Mouse (Mus musculus) left cerebral cortex, postnatal 25 days (tissue): ENCODE results near the gene Abr. TPM values are rescaled to one million over a fixed set of nuclear protein-coding genes. Genes with fewer than 3 reads are reported as not detected.

Source experiments
- DNase-seq, 2 experiments: peaks; one replicate each; pipeline ENCODE4 v3.0.0; 2022; ENCODE audit warnings: low spot score in 2 of 2, mixed read lengths in 1 of 2
- intact Hi-C: fragments of 180-260 bp; cut with DNase I; formaldehyde crosslinking; loops from one replicate; pipeline ENCODE4 v1.15.1; 2025
- total RNA-seq, 2 experiments: library from RNA; stranded (reverse); gene quantifications; 2 replicates each; pipeline ENCODE4 v1.2.3; 2021

Abr gene
- total RNA-seq, 2 experiments from 2014 or later = 458 to 459 TPM

DNA sequence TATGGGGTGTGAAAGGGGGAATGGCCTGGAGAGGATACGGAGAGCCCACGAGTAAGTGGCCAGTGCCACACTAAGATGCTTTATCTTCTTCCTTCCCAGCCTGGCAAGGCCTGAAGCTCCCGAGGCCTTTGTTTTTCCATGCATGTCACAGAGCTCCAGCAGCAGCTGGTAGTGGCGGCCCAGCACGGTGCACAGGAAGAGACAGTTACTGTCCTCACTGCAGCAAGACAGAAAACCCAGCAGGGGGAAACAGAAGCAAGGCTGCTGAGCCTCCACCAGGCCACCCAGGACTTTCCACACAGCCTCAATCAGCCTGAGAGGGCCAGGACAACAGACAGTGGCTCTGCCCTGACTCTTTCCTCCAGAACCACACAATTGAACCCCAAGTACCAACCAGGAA, 118.1 kb downstream of the Abr start:
- no peak for DNase-seq
- intact Hi-C loops = loop anchor here (2.0 kb wide), 1 partner anchor 143 kb away; no protein-coding TSS in a partner anchor

DNA sequence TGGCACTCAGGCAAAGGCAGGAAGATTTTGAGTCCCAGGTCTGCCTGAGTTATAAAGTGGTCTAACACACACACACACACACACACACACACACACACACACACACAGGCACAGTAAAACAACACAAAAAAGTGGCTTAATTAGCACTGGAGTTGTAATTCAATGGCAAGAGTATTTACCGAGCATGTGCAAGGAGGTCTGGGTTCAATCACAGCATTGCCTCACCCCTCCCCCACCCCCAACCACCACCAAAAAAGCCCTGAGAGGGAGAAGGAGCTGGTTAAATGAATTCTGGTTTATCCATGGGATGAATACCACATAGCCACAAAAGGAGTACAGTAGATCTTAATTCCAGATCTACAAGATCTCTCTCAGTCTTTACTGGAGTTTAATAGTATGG, 122.1 kb downstream of the Abr start:
- no peak for DNase-seq
- intact Hi-C loops = no loop called here

DNA sequence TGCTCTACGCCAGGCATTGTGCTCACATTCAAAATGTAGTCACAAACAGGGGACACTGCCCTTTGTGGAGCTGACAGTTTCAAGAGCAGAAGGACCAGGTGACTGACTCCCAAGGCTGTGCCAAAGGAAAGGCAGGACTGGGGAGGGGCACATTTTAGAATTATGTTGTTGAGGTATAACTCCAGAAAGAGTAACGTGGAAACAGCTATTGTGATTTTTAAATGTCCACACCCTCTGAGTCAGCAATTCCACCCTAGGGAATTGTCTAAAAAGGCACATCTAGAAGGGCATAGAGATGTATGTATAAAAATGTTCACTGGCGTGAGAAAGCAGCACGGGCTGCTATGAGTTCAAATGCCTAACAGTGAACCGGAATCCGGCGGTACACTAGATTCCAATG, 122.5 kb downstream of the Abr start:
- no peak for DNase-seq
- intact Hi-C loops = no loop called here

DNA sequence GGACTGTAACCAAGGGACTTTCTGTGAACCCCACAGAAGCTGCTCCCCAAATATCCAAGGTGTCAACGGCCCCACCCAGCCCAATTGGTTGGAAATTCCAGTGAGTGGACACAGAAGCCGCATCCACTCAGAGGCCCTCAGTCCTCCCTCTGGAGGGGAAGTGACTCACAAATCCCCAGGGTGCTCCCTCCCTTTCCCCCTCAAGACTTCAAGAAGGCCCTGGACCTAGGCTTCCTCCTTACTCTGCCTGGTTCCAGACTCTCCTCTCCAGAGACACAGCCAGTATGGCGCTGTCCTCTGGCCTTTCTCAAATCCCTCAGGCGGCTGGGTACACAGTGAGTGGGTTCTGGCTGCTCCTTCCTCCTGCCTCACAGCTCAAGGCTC, 124.4 kb downstream of the Abr start:
- intact Hi-C loops = no loop called here
- DNase-seq = no peak

DNA sequence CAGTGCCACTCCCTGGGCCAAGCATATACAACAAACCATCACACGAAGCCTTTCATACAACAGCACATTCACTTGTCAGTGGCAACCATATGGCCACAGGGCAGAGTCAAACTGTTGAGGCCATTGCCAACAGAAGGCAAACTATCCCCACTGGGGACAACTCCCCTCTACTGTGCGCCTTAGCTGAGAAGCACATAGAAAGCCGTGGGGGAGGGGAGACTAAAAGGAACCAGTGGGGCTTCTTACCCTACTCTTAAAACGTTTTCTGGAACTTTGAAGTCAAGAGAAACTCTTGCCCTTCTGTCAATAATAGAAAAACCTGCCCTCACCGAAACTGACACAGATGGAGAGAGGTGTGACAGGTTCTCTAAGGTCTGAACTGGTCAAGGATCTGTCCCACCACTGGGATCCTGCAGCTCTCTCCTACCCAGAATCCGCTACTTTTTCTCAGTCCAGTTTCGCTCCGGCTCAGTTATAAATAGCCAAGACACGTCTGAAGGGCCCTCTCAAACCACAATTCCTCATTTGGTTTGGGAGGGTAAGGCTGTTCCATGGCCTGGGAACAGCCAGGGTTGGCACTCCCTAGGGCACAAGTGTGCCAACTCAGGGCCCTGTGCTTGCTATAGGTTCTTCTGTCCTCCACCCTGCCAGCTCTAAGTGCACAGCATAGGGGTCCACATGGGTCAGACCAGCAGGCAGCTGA, 124.9 kb downstream of the Abr start:
- no peak for DNase-seq
- intact Hi-C loops = no loop called here

GRCm38 (mm10) chr11:76496086-76496771, 125.9 kb downstream of the Abr start:
- intact Hi-C loops = no loop called here
- no peak for DNase-seq

DNA sequence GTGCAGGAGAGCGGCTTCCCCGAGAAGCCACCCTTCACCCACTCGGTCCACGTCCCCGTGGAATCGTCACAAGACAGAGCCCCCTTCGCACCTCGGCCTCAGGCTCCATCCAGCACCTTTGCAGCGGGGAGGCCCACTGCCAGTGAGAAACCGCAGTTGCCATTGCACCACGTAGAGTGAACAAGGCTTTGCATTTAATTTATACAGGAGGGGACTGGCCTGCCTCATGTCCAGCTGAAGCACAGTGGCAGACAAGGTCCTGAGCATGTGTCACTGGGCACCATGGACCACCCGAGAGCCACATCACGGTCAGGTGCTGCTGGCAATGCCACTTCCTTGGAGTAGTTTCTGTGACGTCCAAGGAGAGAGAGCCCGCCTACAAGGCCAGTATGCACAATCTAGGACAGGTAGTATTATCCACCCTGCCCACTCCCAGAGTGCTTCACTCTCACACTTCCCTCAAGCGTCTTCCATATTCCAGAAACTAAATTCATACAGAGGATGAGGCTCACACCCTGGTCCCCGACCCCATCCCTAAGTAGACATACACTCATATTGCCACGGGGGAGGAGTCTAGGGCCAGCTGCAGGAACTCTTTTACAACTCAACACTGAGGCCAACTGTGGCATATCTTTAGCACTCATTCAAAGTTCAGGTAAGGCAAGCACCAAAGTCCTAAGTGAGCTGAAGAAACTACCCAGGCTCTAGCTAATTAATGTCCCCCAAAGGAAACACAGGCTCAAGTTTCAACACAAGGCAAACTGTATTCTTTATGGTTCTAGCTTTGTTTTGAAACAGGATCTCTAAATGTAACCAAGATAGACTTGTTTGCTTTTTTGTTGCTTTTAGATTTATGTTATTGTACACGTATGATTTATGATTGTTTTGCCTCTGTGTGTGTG, 126.7 kb downstream of the Abr start:
- DNase-seq = no peak

DNA sequence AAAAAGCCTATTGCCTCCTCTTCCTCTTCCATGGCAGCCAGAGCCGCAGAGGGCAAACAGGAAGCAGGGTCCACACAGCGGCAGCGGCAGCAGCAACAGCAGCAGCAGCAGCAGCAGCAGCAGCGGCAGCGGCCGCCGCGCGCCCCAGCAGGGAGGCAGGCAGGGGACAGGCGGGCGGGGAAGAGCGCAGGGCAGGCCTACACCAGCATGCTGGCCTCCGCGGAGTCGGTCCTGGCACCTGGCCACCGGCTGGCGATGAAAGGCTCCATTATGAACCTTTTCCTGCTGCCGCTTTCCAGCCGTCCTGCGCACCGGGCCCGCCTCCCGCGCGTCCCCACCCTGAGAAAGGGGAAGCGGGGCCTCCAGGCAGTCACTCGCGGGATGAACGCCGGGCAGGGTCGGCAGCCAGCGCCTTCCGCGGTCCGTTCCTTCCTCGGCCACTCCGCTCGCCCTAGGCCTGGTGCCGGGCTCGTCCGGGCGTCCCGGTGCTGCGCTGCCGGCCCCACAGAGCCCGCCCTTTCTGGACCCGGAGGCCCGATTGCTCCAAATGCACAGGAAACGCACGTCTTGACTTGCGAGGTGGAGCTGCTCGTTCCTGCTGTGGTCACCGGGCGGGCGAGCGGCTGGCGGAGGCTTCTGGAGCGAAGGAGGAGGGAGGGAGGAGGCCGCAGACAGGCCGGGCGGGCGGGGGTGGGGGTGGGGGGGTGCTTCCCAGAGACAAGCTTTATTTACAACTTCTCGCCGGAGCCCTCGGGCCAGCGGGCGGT, 127.6 kb downstream of the Abr start:
- intact Hi-C loops = loop anchor here (5.0 kb wide), 1 partner anchor 37 kb away; no protein-coding TSS in a partner anchor
- DNase-seq = peak; percentile 76 to 82

More for the DNA sequence above, 126.7 kb downstream of the Abr start:
- intact Hi-C loops = no loop called here

- no peak for DNase-seq
- intact Hi-C loops = loop anchor here (5.0 kb wide), 1 partner anchor 37 kb away; no protein-coding TSS in a partner anchor
Measured at GRCm38 (mm10) chr11:76493811-76494274, 128.3 kb downstream of the Abr start.

DNA sequence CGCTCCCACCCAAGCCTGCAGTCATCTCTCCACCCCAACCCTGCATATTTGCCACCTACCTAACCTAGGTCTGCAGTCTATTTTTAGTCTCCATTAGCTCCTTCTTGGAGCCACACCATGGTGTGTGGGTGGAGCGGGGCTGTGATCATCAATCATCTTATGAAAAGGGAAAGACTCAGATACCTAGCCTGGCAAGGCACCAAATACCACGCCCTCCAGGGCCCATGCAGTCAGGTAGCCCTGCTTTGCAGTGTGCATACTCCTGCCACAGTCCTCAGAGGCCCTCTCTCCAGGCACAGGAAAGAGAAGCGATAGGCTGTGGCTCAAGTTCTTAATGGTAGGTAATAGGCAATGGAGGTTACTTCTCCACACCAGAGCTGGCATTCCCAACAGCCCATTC, 128.9 kb downstream of the Abr start:
- no peak for DNase-seq
- intact Hi-C loops = loop anchor here (5.0 kb wide), 1 partner anchor 36 kb away; no protein-coding TSS in a partner anchor

DNA sequence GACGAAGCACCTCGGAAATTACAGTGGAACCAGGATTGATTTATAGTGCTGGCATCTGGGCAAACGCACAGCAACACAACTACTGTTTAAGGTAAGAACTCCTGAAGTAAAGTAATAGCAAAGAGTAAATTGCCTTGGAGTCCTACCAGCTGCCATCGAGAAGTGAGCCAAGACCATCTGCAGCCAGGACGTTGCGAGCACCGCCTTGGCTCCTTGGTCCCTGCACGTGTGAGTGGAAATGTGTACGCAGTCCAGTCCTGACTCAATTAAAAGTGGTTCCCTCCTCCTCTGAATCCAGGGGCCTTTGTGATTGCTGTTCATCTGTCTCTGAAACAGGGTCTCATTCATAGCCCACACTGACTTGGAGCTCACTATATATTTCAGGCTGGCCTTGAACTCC, 130.3 kb downstream of the Abr start:
- no peak for DNase-seq
- intact Hi-C loops = loop anchor here (5.0 kb wide), 1 partner anchor 35 kb away; no protein-coding TSS in a partner anchor

- intact Hi-C loops = no loop called here
- DNase-seq = no peak
Measured at GRCm38 (mm10) chr11:76489407-76489806, 132.7 kb downstream of the Abr start.

DNA sequence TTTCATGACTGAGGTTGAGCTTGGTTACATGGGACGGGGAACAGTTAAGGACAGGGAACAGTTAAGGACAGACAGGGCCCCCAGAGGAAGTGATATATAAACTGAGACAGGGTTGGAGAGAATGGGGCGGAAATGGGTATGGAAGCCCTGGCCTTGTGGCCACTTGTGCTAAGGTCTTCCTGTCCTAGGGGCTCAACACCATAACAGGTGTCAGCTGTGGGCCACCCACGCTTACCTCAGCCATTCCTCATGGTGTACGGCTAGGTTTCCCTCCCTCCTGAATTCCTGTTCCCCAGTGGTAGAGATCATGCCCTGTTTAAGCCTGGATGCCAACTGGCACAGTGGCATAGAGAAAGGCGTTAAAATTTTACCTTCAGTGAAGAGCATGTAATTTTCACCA, 135.1 kb downstream of the Abr start:
- intact Hi-C loops = no loop called here

DNA sequence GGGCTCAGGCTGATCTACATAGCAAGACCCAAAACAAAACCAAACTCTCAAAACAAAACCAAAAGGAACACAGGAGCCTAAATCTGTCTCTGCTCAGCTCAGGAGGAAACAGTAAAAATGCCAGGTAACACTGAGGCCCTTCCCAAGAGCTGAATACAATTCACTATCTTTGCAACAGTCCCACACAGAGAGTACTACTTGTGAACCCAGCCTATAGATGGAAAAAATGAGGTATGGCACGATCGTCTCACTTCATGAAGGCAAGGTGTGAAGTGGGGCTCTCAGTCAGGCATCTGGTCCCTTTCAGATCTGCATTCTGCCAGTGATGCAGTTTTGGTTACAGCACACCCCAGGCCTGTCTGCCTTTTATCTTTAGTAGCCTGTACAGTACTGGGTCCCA, 138.1 kb downstream of the Abr start:
- intact Hi-C loops = no loop called here
- no peak for DNase-seq

More for the DNA sequence above, 135.1 kb downstream of the Abr start:
- DNase-seq = no peak

- DNase-seq = no peak
- intact Hi-C loops = no loop called here
Measured at GRCm38 (mm10) chr11:76483171-76483727, 138.9 kb downstream of the Abr start.

GRCm38 (mm10) chr11:76482697-76483096, 139.4 kb downstream of the Abr start:
- no peak for DNase-seq

GRCm38 (mm10) chr11:76482183-76482582, 139.9 kb downstream of the Abr start:
- DNase-seq = no peak
- intact Hi-C loops = no loop called here

More at GRCm38 (mm10) chr11:76482697-76483096, 139.4 kb downstream of the Abr start:
- intact Hi-C loops = no loop called here

GRCm38 (mm10) chr11:76479729-76480128, 142.4 kb downstream of the Abr start:
- DNase-seq = no peak
- intact Hi-C loops = no loop called here
